Mouse (Mus musculus): ENCODE results near the gene Idua. TPM values are rescaled to one million over a fixed set of nuclear protein-coding genes. Genes with fewer than 3 reads are reported as not detected.

Idua gene
- total RNA-seq, 2 experiments from 2014 or later: 16.8 to 17.1 TPM

- H3K27ac ChIP-seq: peak overlapping the region; percentile 93
- no peak for TF ChIP-seq CTCF (conservative IDR thresholded peaks at IDR 0.05)
- peak; percentile 91 to 92 for DNase-seq (ENCODE audit: low spot score in 2 of 2)
- H3K4me3 ChIP-seq: peak overlapping the region; percentile 98
Measured at GRCm38 (mm10) chr5:108660632-108661268, 619 bp downstream of the Idua start.

- Histone ChIP-seq H3K27ac (no peak overlapping the region), H3K4me3 (no peak overlapping the region)
- no peak for TF ChIP-seq CTCF (conservative IDR thresholded peaks at IDR 0.05)
- DNase-seq (ENCODE audit: low spot score in 2 of 2): no peak
Measured at GRCm38 (mm10) chr5:108662772-108663171, 2.6 kb downstream of the Idua start.

GRCm38 (mm10) chr5:108665066-108665465 is 4.9 kb downstream of the Idua start:
- TF ChIP-seq CTCF (conservative IDR thresholded peaks at IDR 0.05): no peak
- Histone ChIP-seq H3K4me3 (no peak overlapping the region), H3K27ac (no peak overlapping the region)
- DNase-seq (ENCODE audit: low spot score in 2 of 2): no peak

- no peak overlapping the region for H3K4me3 ChIP-seq
- no peak; the same call in 1 of the 2 replicates for TF ChIP-seq CTCF (conservative IDR thresholded peaks at IDR 0.05)
- H3K27ac ChIP-seq: no peak overlapping the region
- no peak for DNase-seq (ENCODE audit: low spot score in 2 of 2)
Measured at GRCm38 (mm10) chr5:108667370-108667769, 7.2 kb downstream of the Idua start.

- H3K27ac ChIP-seq: peak overlapping the region; percentile 99
- DNase-seq (ENCODE audit: low spot score in 2 of 2): no peak
- TF ChIP-seq CTCF (conservative IDR thresholded peaks at IDR 0.05): no peak
- peak overlapping the region; percentile 74 for H3K4me3 ChIP-seq
Measured at GRCm38 (mm10) chr5:108668387-108668932, 8.3 kb downstream of the Idua start.

GRCm38 (mm10) chr5:108668977-108669936 is 9.1 kb downstream of the Idua start, which contains the start of gene Dgkq:
Gene Dgkq (minus strand): TSS chr5:108669672.
- Histone ChIP-seq H3K4me3 (peak within 1 kb of the TSS; percentile 74), H3K27ac (peak within 1 kb of the TSS; percentile 99)
- peak; percentile 85 for TF ChIP-seq CTCF (conservative IDR thresholded peaks at IDR 0.05)
- peak; percentile 80 to 87 for DNase-seq (ENCODE audit: low spot score in 2 of 2)

- DNase-seq (ENCODE audit: low spot score in 2 of 2): no peak
- TF ChIP-seq CTCF (conservative IDR thresholded peaks at IDR 0.05): no peak
- H3K27ac ChIP-seq: peak overlapping the region; percentile 99
- peak overlapping the region; percentile 74 for H3K4me3 ChIP-seq
Measured at GRCm38 (mm10) chr5:108669986-108670385, 9.9 kb downstream of the Idua start.

GRCm38 (mm10) chr5:108670785-108671184 is 10.7 kb downstream of the Idua start:
- peak; percentile 75 for TF ChIP-seq CTCF (conservative IDR thresholded peaks at IDR 0.05)
- DNase-seq (ENCODE audit: low spot score in 2 of 2): no peak
- H3K4me3 ChIP-seq: no peak overlapping the region

GRCm38 (mm10) chr5:108671757-108672156 is 11.6 kb downstream of the Idua start:
- no peak for DNase-seq (ENCODE audit: low spot score in 2 of 2)
- no peak overlapping the region for H3K27ac ChIP-seq
- no peak overlapping the region for H3K4me3 ChIP-seq
- TF ChIP-seq CTCF (conservative IDR thresholded peaks at IDR 0.05): peak; percentile 51

More at GRCm38 (mm10) chr5:108670785-108671184, 10.7 kb downstream of the Idua start:
- H3K27ac ChIP-seq: peak overlapping the region; percentile 99; the same call in 1 of the 2 replicates

GRCm38 (mm10) chr5:108674624-108675023 is 14.5 kb downstream of the Idua start:
- Histone ChIP-seq H3K27ac (no peak overlapping the region), H3K4me3 (no peak overlapping the region)
- no peak for DNase-seq (ENCODE audit: low spot score in 2 of 2)

GRCm38 (mm10) chr5:108675251-108675816 is 15.2 kb downstream of the Idua start, which contains the start of gene Slc26a1:
Gene Slc26a1 (minus strand): TSS chr5:108675569.
- DNase-seq (ENCODE audit: low spot score in 2 of 2): no peak

More at GRCm38 (mm10) chr5:108674624-108675023, 14.5 kb downstream of the Idua start:
- no peak for TF ChIP-seq CTCF (conservative IDR thresholded peaks at IDR 0.05)

GRCm38 (mm10) chr5:108676772-108677498 is 16.8 kb downstream of the Idua start:
- no peak for TF ChIP-seq CTCF (conservative IDR thresholded peaks at IDR 0.05)
- no peak for DNase-seq (ENCODE audit: low spot score in 2 of 2)
- Histone ChIP-seq H3K27ac (peak overlapping the region; percentile 93), H3K4me3 (peak overlapping the region; percentile 50)

More at GRCm38 (mm10) chr5:108675251-108675816, 15.2 kb downstream of the Idua start, which contains the start of gene Slc26a1:
- no peak within 1 kb of the TSS for H3K4me3 ChIP-seq
- H3K27ac ChIP-seq: peak within 1 kb of the TSS; percentile 93; the same call in 1 of the 2 replicates
- TF ChIP-seq CTCF (conservative IDR thresholded peaks at IDR 0.05): no peak

All from layer of hippocampus, adult 2 months (tissue).